Mouse (Mus musculus): ENCODE measurements at regions not wholly inside any gene's neighbourhood (a gene's known extent, or its start where the extent isn't known, plus 50 kb on each side); places are given as distances from the start of the nearest gene placed in this dataset.
"Not testable (repeated sequence)": the region's sequence is repeated elsewhere in the genome, so short reads cannot be mapped to it uniquely, and the experiment has no call there.

DNA sequence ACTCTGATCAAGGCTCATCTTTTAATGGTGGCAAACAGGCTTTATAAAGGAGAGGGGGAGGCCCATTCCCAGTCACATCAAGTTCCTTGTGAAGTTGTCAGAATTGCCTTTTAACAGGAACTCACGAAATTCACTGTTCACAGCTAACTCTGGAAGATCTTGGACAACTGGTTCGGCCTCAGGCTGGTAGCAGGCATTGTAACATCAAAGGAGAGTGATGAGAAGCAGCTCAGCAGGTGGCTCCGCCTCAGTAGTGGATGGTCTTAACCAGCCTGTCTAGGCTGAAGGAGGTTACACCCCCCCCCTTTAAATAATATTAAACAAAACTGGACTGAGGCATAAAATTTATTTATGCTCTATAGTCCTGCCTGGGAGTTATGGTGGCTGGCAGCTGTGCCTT is 113.0 kb upstream of the Tac1 start:
- TF ChIP-seq POLR2A (IDR thresholded peaks at IDR 0.05; ENCODE audit: borderline replicate concordance, extremely low read depth, insufficient read depth, insufficient read length) = no peak
- 44% methylated on average over 3 of the region's 3 CpGs for WGBS
- no peak for ATAC-seq (ENCODE audit: low FRiP score, low read depth)

DNA sequence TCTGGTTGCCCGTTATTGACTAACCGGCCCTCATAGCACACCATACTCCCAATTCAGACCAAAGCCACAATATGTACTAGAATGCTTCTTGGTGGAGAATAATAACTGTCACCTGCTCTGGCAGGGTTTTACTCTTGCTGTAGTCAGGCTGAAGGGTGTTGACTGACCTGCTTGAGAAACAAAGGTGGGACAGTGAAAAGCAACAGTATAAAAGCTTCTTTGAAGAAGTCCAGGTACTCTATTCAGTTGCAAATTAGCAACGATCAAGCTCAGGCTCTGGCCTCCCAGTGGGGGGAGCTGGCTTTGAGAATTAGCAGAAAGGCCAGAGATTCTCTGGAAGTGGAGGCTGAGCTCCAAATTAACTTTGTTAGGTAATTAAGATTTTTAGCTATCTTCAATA is 112.4 kb upstream of the Tac1 start:
- ATAC-seq (ENCODE audit: low FRiP score, low read depth); H3K36me3 ChIP-seq (ENCODE audit: control insufficient read depth, insufficient read depth, low read length); H3K27ac ChIP-seq (replicated peaks; ENCODE audit: low read depth, low read length); H3K9me3 ChIP-seq (ENCODE audit: control insufficient read depth, low read length); DNase-seq (ENCODE audit: low spot score); H3K27me3 ChIP-seq (ENCODE audit: control insufficient read depth, insufficient read depth, low read length); H3K4me3 ChIP-seq (replicated peaks; ENCODE audit: low read length); H3K4me1 ChIP-seq (ENCODE audit: control insufficient read depth, insufficient read depth, low read length); H3K4me2 ChIP-seq (replicated peaks; ENCODE audit: low read depth, low read length, severe bottlenecking); H3K9ac ChIP-seq (ENCODE audit: low read depth, low read length, severe bottlenecking): not testable (repeated sequence)
- WGBS = 60% methylated on average over 3 of the region's 3 CpGs

More for the DNA sequence above, 113.0 kb upstream of the Tac1 start:
- no peak overlapping the region for H3K9ac ChIP-seq (ENCODE audit: low read depth, low read length, severe bottlenecking)
- no peak overlapping the region for H3K4me3 ChIP-seq (replicated peaks; ENCODE audit: low read length)
- no peaks in the 10 kb centered on the region for H3K9me3 ChIP-seq (ENCODE audit: control insufficient read depth, low read length)
- no peaks in the 10 kb centered on the region for H3K27me3 ChIP-seq (ENCODE audit: control insufficient read depth, insufficient read depth, low read length)
- no peak overlapping the region for H3K4me2 ChIP-seq (replicated peaks; ENCODE audit: low read depth, low read length, severe bottlenecking)
- no peaks in the 10 kb centered on the region for H3K4me1 ChIP-seq (ENCODE audit: control insufficient read depth, insufficient read depth, low read length)
- no peak overlapping the region for H3K27ac ChIP-seq (replicated peaks; ENCODE audit: low read depth, low read length)
- no peaks in the 10 kb centered on the region for H3K36me3 ChIP-seq (ENCODE audit: control insufficient read depth, insufficient read depth, low read length)
- no peak for DNase-seq (ENCODE audit: low spot score)

DNA sequence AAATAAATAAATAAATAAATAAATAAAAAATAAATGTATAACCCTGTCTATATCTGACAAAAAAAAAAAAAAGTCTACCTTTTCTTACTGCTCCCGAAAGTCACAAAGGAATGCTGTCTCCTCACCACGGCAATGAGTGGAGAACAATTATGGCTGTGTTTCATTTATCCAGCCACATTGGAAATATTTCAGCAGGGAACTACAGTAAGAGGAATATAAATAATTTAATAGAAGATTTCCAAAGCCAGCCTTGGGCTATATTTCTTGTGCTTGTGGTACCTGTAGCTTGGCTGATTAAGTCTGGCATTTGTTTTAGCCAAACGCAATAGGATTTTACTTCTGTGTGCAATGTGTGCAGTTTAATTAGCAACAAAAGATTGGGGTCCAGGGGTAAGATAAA is 98.8 kb upstream of the Tac1 start:
- H3K9ac ChIP-seq (ENCODE audit: low read depth, low read length, severe bottlenecking) = no peak overlapping the region
- H3K9me3 ChIP-seq (ENCODE audit: control insufficient read depth, low read length) = no peaks in the 10 kb centered on the region
- WGBS = 51% methylated on average over 3 of the region's 3 CpGs
- ATAC-seq (ENCODE audit: low FRiP score, low read depth) = no peak
- no peaks in the 10 kb centered on the region for H3K27me3 ChIP-seq (ENCODE audit: control insufficient read depth, insufficient read depth, low read length)
- no peak for TF ChIP-seq POLR2A (IDR thresholded peaks at IDR 0.05; ENCODE audit: borderline replicate concordance, extremely low read depth, insufficient read depth, insufficient read length)
- H3K4me2 ChIP-seq (replicated peaks; ENCODE audit: low read depth, low read length, severe bottlenecking) = no peak overlapping the region
- H3K4me3 ChIP-seq (replicated peaks; ENCODE audit: low read length) = no peak overlapping the region
- H3K36me3 ChIP-seq (ENCODE audit: control insufficient read depth, insufficient read depth, low read length) = no peaks in the 10 kb centered on the region
- no peaks in the 10 kb centered on the region for H3K4me1 ChIP-seq (ENCODE audit: control insufficient read depth, insufficient read depth, low read length)
- peak; percentile 27 for DNase-seq (ENCODE audit: low spot score)
- H3K27ac ChIP-seq (replicated peaks; ENCODE audit: low read depth, low read length) = no peak overlapping the region

DNA sequence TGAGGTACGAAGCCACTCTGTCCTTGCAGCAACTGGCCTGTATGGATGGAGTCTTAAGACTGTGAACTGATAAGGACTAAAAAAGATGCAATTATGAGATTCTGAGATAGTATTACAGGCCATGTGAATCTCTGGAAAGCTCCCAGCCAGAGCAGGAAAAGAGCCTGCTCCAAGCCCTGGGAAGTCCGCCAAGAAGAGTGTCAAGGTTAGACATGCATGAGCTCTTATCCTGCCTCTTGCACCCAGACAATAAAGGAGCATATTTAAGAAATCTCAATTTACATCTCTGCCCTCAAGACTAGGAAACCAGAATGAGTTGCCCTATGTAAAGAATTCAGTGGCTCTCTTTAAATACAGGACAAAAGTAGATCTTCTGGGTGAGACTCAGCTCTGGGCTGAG is 90.8 kb upstream of the Tac1 start:
- no peak overlapping the region for H3K9ac ChIP-seq (ENCODE audit: low read depth, low read length, severe bottlenecking)
- H3K36me3 ChIP-seq (ENCODE audit: control insufficient read depth, insufficient read depth, low read length) = no peaks in the 10 kb centered on the region
- H3K9me3 ChIP-seq (ENCODE audit: control insufficient read depth, low read length) = no peaks in the 10 kb centered on the region
- H3K27me3 ChIP-seq (ENCODE audit: control insufficient read depth, insufficient read depth, low read length) = no peaks in the 10 kb centered on the region
- no peak for TF ChIP-seq POLR2A (IDR thresholded peaks at IDR 0.05; ENCODE audit: borderline replicate concordance, extremely low read depth, insufficient read depth, insufficient read length)
- H3K4me2 ChIP-seq (replicated peaks; ENCODE audit: low read depth, low read length, severe bottlenecking) = no peak overlapping the region
- DNase-seq (ENCODE audit: low spot score) = peak; percentile 63
- H3K4me3 ChIP-seq (replicated peaks; ENCODE audit: low read length) = no peak overlapping the region
- ATAC-seq (ENCODE audit: low FRiP score, low read depth) = peak; percentile 23; the same call in 1 of the 2 replicates
- no peak overlapping the region for H3K27ac ChIP-seq (replicated peaks; ENCODE audit: low read depth, low read length)
- whole genome bisulfite sequencing = 83% methylated on average over 2 of the region's 2 CpGs
- H3K4me1 ChIP-seq (ENCODE audit: control insufficient read depth, insufficient read depth, low read length) = no peaks in the 10 kb centered on the region

DNA sequence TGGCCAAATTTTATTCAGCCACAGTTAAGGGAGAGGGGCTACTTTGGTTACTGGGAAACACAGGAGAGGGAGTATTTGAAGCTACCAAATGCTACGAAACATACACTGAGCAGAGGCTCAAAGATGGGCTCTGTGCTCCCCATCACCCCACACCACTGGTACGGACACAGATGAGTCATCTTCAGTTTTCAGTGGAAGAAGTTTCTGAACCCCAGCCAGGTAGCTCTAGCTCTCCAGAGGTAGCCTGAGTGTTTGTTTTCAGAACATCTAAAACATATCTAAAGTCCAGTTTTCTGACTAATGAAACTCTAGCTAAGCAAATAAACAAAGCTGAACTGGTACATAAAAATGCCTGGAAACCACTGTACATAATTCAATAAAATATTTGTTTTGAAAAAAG is 90.3 kb upstream of the Tac1 start:
- Histone ChIP-seq H3K4me1 (ENCODE audit: control insufficient read depth, insufficient read depth, low read length) (no peaks in the 10 kb centered on the region), H3K4me2 (replicated peaks; ENCODE audit: low read depth, low read length, severe bottlenecking) (no peak overlapping the region), H3K27me3 (ENCODE audit: control insufficient read depth, insufficient read depth, low read length) (no peaks in the 10 kb centered on the region), H3K9ac (ENCODE audit: low read depth, low read length, severe bottlenecking) (no peak overlapping the region), H3K36me3 (ENCODE audit: control insufficient read depth, insufficient read depth, low read length) (no peaks in the 10 kb centered on the region), H3K27ac (replicated peaks; ENCODE audit: low read depth, low read length) (no peak overlapping the region), H3K4me3 (replicated peaks; ENCODE audit: low read length) (no peak overlapping the region), H3K9me3 (ENCODE audit: control insufficient read depth, low read length) (no peaks in the 10 kb centered on the region)
- ATAC-seq (ENCODE audit: low FRiP score, low read depth) = peak; percentile 47; the same call in 1 of the 2 replicates
- DNase-seq (ENCODE audit: low spot score) = no peak
- WGBS = 84% methylated on average over 2 of the region's 2 CpGs
- no peak for TF ChIP-seq POLR2A (IDR thresholded peaks at IDR 0.05; ENCODE audit: borderline replicate concordance, extremely low read depth, insufficient read depth, insufficient read length)

DNA sequence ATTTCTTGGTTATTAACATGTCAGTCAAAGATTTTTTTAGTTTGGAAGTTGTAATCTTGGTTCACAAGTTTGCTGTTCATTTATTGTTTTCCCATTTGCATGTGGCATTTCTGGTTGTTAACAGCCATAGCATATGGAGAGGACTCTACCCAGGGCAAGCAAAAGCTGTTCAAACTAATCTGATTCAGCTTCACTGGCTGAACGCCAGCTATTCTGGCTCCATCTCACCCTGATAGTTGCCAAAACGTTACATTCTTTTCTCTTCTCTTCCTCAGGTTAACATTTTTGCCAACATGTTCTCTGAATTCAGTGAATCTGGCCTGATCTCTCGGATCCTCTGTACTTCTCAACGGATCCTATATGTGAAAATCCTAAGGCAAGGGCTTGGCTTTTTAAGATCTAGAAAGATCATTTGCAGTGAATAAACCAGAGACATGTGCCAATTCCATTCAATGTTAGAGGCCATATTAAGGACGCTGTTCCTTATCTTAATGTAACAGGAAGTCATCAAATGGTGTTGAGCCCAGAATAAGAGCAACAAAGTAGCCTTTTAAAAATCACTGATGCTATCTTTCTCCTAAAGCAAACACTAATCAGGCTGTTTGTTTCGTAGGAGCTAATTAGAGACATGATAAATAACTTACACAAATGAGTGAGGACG is 82.2 kb upstream of the Tac1 start:
- no peak overlapping the region for H3K27ac ChIP-seq (replicated peaks; ENCODE audit: low read depth, low read length)
- no peaks in the 10 kb centered on the region for H3K36me3 ChIP-seq (ENCODE audit: control insufficient read depth, insufficient read depth, low read length)
- no peaks in the 10 kb centered on the region for H3K27me3 ChIP-seq (ENCODE audit: control insufficient read depth, insufficient read depth, low read length)
- WGBS = 43% methylated on average over 7 of the region's 7 CpGs
- no peak overlapping the region for H3K4me3 ChIP-seq (replicated peaks; ENCODE audit: low read length)
- no peaks in the 10 kb centered on the region for H3K4me1 ChIP-seq (ENCODE audit: control insufficient read depth, insufficient read depth, low read length)
- no peak overlapping the region for H3K4me2 ChIP-seq (replicated peaks; ENCODE audit: low read depth, low read length, severe bottlenecking)
- H3K9ac ChIP-seq (ENCODE audit: low read depth, low read length, severe bottlenecking) = no peak overlapping the region
- no peak for TF ChIP-seq POLR2A (IDR thresholded peaks at IDR 0.05; ENCODE audit: borderline replicate concordance, extremely low read depth, insufficient read depth, insufficient read length)
- DNase-seq (ENCODE audit: low spot score) (peak; percentile 75), ATAC-seq (ENCODE audit: low FRiP score, low read depth) (no peak)
- H3K9me3 ChIP-seq (ENCODE audit: control insufficient read depth, low read length) = no peaks in the 10 kb centered on the region

Measured in limb, embryonic 14.5 days (tissue).